In genomic region chr8:120429116-120429515, GRCm38 (mm10) we compare ENCODE assay signal across 26 mouse cellular contexts.
DNase-seq lines count a peak whose midpoint lies in the region; ATAC-seq lines count a peak whose summit lies in the region.
"Had no signal": no experiment of that assay in that cellular context is flagged by ENCODE, and none has a peak within 500 bp of the region (broad histone marks: within the 10 kb centered on the region; RNA-seq: fewer than 3 reads in every experiment).

No protein-coding gene starts in this region.

- no peaks in the 10 kb centered on the region; the same call in 1 of the 2 replicates for H3K9me3 ChIP-seq in forebrain, embryonic 13.5 days (replicated peaks)
- no peaks in the 10 kb centered on the region for H3K9me3 ChIP-seq in forebrain, embryonic 16.5 days (ENCODE audit: control insufficient read depth, low read length)
- H3K9me3 ChIP-seq in midbrain, embryonic 10.5 days (replicated peaks): peaks cover 8% of the 10 kb centered on the region; the same call in 1 of the 2 replicates
- no peaks in the 10 kb centered on the region for H3K9me3 ChIP-seq in midbrain, embryonic 11.5 days (ENCODE audit: control insufficient read depth, low read length)
- H3K9me3 ChIP-seq: embryonic facial prominence, embryonic 13.5 days; heart, embryonic 15.5 days; hindbrain, embryonic 15.5 days had no signal

- H3K27me3 ChIP-seq in forebrain, embryonic 13.5 days: no peaks in the 10 kb centered on the region
- no peaks in the 10 kb centered on the region for H3K27me3 ChIP-seq in forebrain, embryonic 16.5 days (replicated peaks; ENCODE audit: control insufficient read depth, insufficient read depth, low read length)
- peaks cover 68% of the 10 kb centered on the region for H3K27me3 ChIP-seq in midbrain, embryonic 10.5 days (ENCODE audit: low read depth, poor library complexity, severe bottlenecking)
- no peaks in the 10 kb centered on the region for H3K27me3 ChIP-seq in midbrain, embryonic 11.5 days (ENCODE audit: control insufficient read depth, insufficient read depth, low read length)
- H3K27me3 ChIP-seq: embryonic facial prominence, embryonic 13.5 days; heart, embryonic 12.5 days; heart, embryonic 15.5 days; hindbrain, embryonic 15.5 days had no signal

- no peaks in the 10 kb centered on the region for H3K36me3 ChIP-seq in forebrain, embryonic 13.5 days (ENCODE audit: poor library complexity, severe bottlenecking)
- no peaks in the 10 kb centered on the region for H3K36me3 ChIP-seq in forebrain, embryonic 16.5 days (ENCODE audit: control insufficient read depth, insufficient read depth)
- H3K36me3 ChIP-seq in midbrain, embryonic 10.5 days: no peaks in the 10 kb centered on the region
- no peaks in the 10 kb centered on the region for H3K36me3 ChIP-seq in midbrain, embryonic 11.5 days (ENCODE audit: control insufficient read depth, insufficient read depth, low read length)
- H3K36me3 ChIP-seq: embryonic facial prominence, embryonic 13.5 days; heart, embryonic 12.5 days; heart, embryonic 15.5 days; hindbrain, embryonic 15.5 days had no signal

- no peak overlapping the region for H3K4me2 ChIP-seq in forebrain, embryonic 13.5 days
- no peak overlapping the region for H3K4me2 ChIP-seq in forebrain, embryonic 16.5 days (ENCODE audit: low read length)
- no peak overlapping the region for H3K4me2 ChIP-seq in midbrain, embryonic 11.5 days
- H3K4me2 ChIP-seq: embryonic facial prominence, embryonic 13.5 days; heart, embryonic 12.5 days; heart, embryonic 15.5 days; hindbrain, embryonic 15.5 days had no signal

- H3K9ac ChIP-seq in forebrain, embryonic 13.5 days: no peak overlapping the region
- no peak overlapping the region for H3K9ac ChIP-seq in forebrain, embryonic 16.5 days (replicated peaks; ENCODE audit: low read depth, low read length)
- no peak overlapping the region for H3K9ac ChIP-seq in midbrain, embryonic 11.5 days (ENCODE audit: low read length)
- H3K9ac ChIP-seq: embryonic facial prominence, embryonic 13.5 days; heart, embryonic 12.5 days; heart, embryonic 15.5 days; hindbrain, embryonic 15.5 days had no signal

- 100% methylated on average over 1 of the region's 1 CpGs for WGBS in forebrain, embryonic 13.5 days
- WGBS in forebrain, embryonic 16.5 days: 91% methylated on average over 1 of the region's 1 CpGs
- WGBS in midbrain, embryonic 10.5 days: 90% methylated on average over 1 of the region's 1 CpGs
- WGBS in midbrain, embryonic 11.5 days: 91% methylated on average over 1 of the region's 1 CpGs

- no peak for DNase-seq in midbrain, embryonic 10.5 days (ENCODE audit: low spot score)
- DNase-seq in midbrain, embryonic 11.5 days (ENCODE audit: low spot score, missing footprints): no peak
- peak; percentile 77 for DNase-seq in ZHBTc4 (ENCODE audit: low read depth, low spot score)
- DNase-seq in testis, postnatal 10 days (ENCODE audit: low spot score): no peak
- DNase-seq: adrenal gland, adult 8-10 months; adrenal gland, postnatal 25 days; cerebellum, adult 11-12 months; cerebellum, adult 8-10 months; cerebellum, postnatal 10 days; cerebellum, postnatal 36 days; embryo, embryonic 11 days; gastrocnemius, postnatal 25 days; heart, adult 18-20 months; heart, postnatal 10 days; heart, postnatal 36 days; kidney, adult 2 months had no signal

- peaks cover 72% of the 10 kb centered on the region for H3K4me1 ChIP-seq in forebrain, embryonic 13.5 days
- H3K4me1 ChIP-seq in forebrain, embryonic 16.5 days (replicated peaks; ENCODE audit: control insufficient read depth, insufficient read depth, low read length): peaks cover 54% of the 10 kb centered on the region
- H3K4me1 ChIP-seq in midbrain, embryonic 10.5 days: peaks cover 73% of the 10 kb centered on the region
- H3K4me1 ChIP-seq in midbrain, embryonic 11.5 days (ENCODE audit: control insufficient read depth, insufficient read depth, low read length): peaks cover 41% of the 10 kb centered on the region

- no peak for ATAC-seq in forebrain, embryonic 13.5 days
- no peak for ATAC-seq in forebrain, embryonic 16.5 days
- no peak for ATAC-seq in midbrain, embryonic 11.5 days (ENCODE audit: low FRiP score)
- ATAC-seq: CD4-positive, CD25-positive, alpha-beta regulatory T cell, adult 4 months; intestine, postnatal 0 days had no signal

- H3K4me3 ChIP-seq in forebrain, embryonic 13.5 days: no peak overlapping the region
- no peak overlapping the region for H3K4me3 ChIP-seq in forebrain, embryonic 16.5 days (replicated peaks; ENCODE audit: low read length)
- H3K4me3 ChIP-seq in midbrain, embryonic 10.5 days: no peak overlapping the region
- H3K4me3 ChIP-seq in midbrain, embryonic 11.5 days (ENCODE audit: low read depth, low read length): no peak overlapping the region
- H3K4me3 ChIP-seq: embryonic facial prominence, embryonic 10.5 days; embryonic facial prominence, embryonic 13.5 days; erythroblast, embryonic 14.5 days; heart, embryonic 12.5 days; heart, embryonic 15.5 days; hindbrain, embryonic 15.5 days had no signal

- H3K27ac ChIP-seq in forebrain, embryonic 13.5 days: peak overlapping the region; percentile 0; the same call in 1 of the 2 replicates
- no peak overlapping the region for H3K27ac ChIP-seq in forebrain, embryonic 16.5 days (ENCODE audit: low read length)
- H3K27ac ChIP-seq in midbrain, embryonic 10.5 days (replicated peaks): peak overlapping the region; percentile 3; the same call in 1 of the 2 replicates
- H3K27ac ChIP-seq in midbrain, embryonic 11.5 days (ENCODE audit: low read depth, low read length): no peak overlapping the region
- H3K27ac ChIP-seq: embryonic facial prominence, embryonic 13.5 days; heart, embryonic 15.5 days; hindbrain, embryonic 15.5 days had no signal

Comparison
In these comparisons a context has a peak if more than half of its experiments do, and no peak if none do; other contexts are left out.
1. H3K27ac ChIP-seq: peak in forebrain, embryonic 13.5 days (single experiment) and midbrain, embryonic 10.5 days (single experiment); none in forebrain, embryonic 16.5 days (single experiment) and midbrain, embryonic 11.5 days (single experiment).